Mouse (Mus musculus) thymus, postnatal 0 days (tissue): ENCODE results near the gene Gm20532. TPM values are rescaled to one million over a fixed set of nuclear protein-coding genes. Genes with fewer than 3 reads are reported as not detected.

Experiments
- DNase-seq: peaks from one replicate; pipeline ENCODE4 v3.0.0-alpha.2; 2015; ENCODE audit warnings: low spot score
- polyA plus RNA-seq: library from polyadenylated mRNA; unstranded; fragments of >200 nt; fragmentation: Nextera tagmentation; extraction: Ambion mirVana; gene quantifications from 2 replicates; pipeline ENCODE4 v1.2.1, GENCODE M21; 2015

Gene Gm20532
- not detected in 2 replicates for polyA plus RNA-seq

DNA sequence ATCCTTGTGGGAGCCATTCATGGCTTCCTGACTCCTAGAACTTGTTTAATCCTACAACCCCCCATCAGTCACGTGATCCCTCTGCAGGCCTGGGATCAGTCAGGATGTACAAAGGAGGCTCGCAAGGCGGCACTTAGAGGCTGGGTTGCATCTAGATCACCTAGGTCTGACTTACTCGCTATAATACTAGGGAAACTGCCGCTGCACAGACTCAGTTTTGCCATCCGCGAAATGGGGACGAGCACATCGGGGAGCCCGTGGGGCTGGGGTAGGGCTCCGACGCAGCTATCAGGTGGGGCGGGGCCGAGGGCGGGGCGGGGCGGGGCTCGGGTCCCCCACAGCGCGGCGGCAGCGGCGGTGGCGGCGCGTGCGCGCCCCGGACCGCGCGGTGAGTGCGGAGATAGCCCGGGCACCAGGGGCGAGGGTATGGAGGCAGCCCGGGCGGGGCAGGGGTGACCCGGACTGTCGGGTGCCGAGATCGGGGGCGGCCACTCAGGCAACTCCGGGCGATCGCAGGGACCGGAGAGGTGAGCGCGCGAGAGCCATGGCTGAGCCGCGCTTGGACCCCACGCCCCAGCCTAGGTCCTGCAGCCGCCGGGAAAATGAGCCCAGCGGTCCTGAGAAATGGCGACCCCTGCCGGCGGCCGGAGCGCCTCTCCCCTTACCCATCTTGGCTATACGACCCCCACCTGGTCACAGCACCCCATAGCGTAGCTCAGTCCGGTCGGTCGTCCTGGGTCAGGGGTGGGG is at the start of gene Gm20532:
Gene Gm20532, plus strand, starts transcription at position 346 of the 750 bp plus-strand sequence.
- DNase-seq = peak; percentile 51

DNA sequence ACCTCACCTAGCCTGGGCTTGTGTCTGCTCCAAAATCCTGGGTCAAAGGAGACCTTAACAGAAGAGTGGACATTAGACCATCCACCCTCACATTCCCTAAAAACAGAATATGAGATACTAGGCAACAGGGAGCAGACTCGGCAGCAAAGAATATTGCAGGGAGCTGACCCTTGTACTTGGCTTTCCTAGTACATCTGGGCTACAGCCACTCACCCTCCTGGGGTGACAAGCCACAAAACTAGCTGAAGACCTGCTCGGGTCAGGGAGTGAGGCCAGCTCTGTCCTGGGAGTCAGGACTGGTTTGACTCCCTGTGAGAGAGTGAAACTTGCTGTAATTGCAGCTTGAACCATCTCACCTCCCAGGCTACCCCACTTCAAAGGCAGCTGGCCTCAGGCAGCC is 46.9 kb upstream of the Gm20532 start:
- no peak for DNase-seq

DNA sequence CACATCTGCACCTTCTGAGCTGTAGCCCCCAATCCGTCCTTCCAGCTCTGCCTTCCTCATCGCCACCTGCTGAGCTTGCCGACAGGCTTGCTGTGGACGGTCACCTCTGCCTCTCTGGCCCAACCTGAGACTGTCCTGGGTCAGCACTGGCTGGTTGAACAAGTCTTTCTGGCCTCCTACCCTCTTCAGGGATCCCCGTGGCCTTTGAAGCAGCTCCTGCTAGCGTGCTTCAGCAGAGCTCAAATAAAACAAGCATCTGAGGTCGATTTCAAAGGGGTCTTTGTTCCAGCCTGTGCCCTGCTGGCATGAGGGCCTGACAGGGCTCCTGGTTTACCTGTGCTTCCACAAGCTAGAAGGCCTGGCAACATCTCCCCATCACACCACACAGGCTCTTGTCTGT is 45.7 kb upstream of the Gm20532 start:
- DNase-seq = no peak

DNA sequence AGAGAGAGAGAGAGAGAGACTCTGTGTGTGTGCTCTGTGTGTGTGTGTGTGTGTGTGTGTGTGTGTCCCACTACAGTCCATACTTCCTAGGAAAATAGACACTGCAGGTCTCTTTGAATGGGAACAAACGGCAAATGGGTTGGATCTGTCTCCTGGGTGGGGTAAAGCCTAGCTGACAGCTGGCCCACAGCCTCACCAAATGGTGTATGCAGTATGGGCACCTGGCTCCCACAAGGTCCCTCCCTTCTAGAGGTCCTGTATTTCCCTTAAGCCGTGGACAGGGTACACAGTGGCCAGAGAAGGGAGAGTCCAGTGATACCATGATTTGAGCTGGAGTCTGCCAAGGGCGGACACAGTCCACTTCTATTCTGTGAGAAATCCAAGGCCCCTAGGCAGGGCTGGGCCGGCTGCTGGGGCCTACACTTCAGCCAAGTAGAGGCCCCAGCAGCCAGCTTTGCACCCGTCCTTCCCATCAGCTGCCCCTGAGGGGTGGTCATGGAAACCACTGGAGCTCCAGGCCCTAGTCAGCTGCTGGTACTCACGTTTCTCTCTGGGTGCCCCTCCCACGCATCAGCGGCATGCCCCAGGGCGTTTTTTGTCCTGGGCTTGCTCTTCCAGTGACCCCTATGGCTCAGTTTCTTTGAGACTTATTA is 45.1 kb upstream of the Gm20532 start:
- DNase-seq = no peak

DNA sequence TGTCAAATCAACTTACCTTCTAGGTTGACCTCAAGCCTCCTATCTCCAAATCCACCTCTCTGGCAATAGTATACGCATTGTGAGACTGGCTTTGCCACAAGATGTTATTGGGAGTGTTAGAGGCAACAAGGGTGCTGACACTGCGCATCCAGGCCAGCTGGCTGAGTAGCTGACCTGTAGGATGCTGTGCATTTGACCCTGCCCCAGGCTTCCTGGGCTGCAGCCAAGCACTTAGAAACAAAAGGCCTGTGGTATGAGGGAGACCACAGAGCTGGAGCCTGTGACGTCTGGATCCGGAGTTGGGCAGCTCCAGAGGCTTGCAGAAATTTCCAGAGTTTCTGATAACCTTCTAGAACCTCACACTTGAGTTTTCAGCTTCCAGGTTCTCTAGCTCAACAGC is 43.3 kb upstream of the Gm20532 start:
- DNase-seq = no peak

DNA sequence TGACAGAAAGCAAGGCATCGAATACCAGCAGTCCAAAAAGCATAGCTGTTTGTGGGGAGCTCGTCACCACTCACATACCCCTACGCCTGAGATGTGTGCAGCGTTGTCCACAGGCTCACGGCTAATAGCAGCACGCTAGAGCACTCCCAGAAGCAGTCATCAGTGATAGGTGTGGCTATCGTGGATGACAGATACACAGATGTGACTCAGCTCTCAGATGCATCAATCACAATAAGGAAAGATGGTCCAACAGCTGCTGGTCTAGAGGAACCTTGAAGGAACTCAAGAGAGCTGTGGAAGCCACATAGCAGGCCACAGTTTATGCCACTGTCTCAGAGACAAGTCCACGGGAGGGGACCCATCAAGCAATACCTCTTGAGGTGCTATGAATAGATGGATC is 42.7 kb upstream of the Gm20532 start:
- DNase-seq = no peak

DNA sequence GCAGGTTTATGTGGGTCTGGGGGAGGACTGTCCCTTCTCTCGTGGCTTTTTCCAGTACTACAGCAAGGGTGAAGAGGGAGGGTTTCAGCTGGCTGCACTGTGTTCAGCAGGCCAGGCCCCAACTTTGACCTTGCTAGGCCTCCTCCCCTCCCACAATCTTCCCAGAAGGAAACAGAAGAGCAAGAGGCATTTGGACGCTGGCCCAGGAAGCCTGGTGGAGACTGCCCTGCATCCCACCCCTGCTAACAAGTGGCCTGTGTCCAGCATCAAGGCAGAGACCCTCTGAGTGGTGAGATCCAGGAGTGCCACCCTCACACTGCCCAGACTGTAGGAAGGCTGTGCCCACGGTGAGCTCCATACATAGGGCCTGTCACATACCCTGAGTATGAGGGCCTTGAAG is 42.2 kb upstream of the Gm20532 start:
- DNase-seq = no peak

DNA sequence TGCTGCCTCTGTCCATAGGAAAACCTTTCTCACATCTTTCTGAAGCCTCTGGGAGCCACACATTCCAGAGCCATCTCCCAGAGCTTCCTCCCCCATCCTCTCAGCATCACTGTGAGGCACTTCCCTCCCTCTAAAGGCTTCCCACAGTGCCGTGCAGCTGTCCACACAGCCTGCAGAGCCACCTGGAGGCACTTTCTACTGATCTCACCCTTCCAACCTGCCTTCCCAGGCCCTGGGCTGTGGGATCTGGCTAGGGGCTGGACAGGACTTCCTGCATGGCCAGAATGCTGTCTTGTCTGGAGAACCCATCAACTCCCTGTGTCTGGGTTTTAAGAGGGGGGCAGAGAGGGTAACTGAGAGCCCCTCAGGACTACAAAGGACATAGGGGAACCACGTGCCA is 39.0 kb upstream of the Gm20532 start:
- DNase-seq = no peak

DNA sequence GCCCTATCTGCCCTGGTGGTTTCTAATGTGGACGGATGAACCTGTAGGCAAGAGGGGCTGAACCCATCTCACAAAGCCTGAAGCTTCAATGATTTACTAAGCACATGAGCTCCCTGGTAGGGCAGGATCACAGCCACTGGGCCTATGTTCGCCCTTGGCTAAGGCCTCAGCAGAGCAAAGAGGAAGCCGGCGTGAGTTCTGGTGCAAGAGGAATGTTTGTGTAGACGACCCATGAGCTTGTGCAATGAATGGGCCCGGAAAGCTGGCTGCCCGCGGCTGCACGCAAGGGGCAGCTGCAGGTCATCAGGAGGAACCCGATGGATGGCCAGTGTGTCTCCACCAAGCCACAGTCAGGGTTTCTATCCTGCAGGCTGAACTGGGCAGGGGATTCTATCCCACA is 36.6 kb upstream of the Gm20532 start:
- no peak for DNase-seq

DNA sequence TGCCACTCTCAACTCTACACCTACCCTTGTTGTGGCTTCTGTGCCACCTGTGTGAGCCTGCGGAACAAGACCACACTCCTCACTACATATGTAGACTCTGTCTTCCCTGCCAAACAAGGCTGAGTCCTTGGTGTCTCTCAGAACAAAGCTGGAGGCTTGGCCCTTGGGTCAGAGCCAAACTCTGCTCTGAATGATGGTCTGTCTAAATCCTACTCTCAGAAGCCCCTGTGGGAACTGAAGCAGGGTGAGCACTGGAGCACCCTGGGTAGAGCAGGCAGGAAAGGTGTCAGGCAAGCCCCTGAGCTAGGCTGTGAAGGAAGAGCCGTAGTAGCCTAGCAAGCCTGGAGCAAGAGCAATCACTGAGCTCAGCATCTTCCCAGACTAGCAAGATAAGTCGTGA is 36.2 kb upstream of the Gm20532 start:
- DNase-seq = peak; percentile 61

DNA sequence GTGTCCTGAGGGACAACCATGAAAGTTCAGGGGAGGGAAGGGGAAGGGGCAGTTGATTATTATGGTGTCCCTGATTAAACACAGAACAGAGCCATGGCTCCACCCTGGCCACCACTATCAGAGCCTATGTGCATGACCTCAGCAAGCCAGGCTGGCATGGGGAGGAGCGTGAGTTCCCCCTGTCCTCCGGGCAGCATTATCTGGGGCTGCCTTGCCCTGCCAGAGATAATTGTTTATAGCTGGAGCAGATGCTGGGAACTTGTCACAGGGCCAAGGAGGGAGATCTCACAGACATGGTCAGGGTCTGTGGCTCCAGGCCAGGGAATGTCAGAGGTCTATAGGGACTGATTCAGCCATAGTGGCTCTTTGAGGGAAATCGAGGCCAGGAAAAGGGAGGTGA is 35.7 kb upstream of the Gm20532 start:
- no peak for DNase-seq

DNA sequence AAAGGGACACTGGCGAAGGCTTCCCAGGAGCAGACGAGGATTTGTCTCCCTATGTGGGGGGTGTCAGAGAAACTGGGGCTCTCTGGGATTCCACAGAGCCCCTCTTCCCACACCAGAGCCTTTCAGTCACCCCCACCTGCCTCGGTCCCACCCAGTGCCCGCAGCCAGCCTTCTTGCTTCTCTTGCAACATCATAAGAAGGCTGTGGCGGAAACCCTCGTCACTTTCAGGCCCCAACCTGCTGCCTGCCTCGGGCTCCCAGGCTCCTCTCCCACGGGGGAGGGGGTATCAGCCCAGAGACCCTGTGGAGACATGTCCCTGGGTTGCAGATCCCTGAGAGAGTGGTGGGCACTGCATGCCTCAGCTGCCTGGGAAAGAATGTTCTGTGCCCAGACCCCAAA is 35.0 kb upstream of the Gm20532 start:
- peak; percentile 69 for DNase-seq

DNA sequence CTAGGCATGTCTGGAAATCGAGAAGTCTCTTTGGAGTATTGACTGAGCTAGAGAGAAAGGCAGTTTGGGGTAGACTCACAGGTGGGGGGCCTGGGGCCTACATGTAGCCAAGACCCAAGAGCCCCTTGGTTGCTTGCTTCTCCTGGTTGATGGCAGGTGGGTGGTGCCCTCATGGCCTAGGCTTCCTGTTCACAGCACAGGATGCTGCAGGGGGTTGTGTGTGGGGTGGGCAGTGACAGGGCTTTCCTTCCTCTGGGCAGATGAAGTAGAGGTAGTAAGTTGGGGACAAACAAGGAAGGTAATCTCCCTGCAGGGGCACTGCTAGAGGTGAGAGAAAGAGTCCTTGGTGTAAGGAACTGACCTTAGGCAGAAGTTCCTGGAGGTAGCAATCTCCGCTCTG is 34.4 kb upstream of the Gm20532 start:
- peak; percentile 70 for DNase-seq

DNA sequence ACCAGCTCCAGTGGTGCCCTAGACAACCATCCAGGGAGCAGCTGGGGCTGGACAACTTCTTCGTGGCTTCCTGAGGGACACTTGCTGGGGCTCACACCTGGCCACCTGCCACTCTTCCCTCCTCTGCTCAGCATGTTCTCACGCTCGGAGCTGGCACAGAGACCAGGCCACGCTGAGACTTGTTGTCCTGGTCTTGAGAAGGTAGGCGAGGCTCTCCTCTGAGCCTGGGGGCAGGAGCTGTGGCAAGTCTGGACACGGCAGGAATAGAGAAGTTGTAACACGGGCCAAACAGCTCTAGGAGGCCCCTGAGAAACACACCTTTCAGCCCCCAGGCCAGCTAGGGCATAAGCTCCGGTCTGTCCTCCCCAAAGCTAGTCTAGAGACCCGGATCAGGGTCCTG is 32.5 kb upstream of the Gm20532 start:
- no peak for DNase-seq

DNA sequence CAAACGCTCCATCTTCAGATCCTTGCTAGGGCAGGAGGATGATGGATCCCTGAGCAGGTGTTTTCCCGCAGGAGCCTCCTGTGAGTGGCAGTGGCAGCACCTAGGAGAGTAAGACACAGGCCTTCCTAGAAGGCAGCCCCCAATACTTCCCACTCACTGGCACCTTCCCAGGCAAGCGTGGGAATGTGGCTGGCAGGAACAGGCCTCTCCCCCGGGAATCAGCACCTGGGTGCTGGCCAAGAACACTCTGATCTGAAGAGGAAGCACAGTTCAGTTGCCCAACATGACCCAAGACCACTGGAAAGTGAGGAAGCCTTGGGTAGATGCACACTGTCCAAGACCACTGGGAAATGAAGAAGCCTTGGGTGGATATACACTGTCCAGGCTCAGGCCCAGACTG is 31.4 kb upstream of the Gm20532 start:
- no peak for DNase-seq

DNA sequence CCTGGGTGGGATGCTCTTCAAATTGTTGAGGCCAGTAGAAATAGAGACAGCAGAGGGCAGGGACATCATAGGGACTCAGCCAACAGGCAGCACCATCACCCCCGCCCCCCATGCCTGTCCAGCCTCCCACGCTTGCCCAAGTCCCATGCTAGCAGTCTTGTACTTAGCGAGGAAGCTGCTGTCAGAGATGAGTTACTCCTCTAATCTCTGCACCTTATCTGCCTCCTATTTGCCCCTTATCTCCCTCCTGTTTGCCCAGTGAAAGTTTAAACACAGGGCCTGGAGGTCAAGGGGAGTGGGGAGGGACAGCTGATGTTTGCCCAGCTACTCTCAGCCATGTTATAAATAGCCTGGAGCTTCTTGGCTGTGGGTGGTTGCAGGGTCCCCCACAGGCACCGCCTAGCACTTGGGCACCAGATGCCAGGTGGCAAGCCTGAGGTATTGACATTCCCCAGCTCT is 29.9 kb upstream of the Gm20532 start:
- peak; percentile 41 for DNase-seq

DNA sequence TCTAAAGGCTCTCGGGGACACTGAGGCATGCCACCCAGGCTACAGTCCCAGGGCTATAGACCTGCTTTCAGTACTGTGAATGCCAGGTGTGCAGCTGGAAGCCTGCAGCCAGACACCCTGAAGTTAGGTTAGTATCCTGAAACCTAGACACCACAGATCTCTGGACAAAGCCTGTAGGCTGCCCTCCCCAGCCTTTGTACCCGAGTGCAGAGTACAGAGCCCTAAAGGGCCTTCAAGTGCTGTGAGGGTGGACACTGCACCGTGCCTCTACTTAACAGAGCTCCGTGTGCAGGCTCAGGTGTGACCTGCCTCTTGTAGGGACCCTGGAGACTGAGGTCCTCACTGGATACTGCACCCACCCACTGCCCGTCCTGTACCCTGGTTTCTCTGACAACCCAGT is 25.9 kb upstream of the Gm20532 start:
- no peak for DNase-seq

DNA sequence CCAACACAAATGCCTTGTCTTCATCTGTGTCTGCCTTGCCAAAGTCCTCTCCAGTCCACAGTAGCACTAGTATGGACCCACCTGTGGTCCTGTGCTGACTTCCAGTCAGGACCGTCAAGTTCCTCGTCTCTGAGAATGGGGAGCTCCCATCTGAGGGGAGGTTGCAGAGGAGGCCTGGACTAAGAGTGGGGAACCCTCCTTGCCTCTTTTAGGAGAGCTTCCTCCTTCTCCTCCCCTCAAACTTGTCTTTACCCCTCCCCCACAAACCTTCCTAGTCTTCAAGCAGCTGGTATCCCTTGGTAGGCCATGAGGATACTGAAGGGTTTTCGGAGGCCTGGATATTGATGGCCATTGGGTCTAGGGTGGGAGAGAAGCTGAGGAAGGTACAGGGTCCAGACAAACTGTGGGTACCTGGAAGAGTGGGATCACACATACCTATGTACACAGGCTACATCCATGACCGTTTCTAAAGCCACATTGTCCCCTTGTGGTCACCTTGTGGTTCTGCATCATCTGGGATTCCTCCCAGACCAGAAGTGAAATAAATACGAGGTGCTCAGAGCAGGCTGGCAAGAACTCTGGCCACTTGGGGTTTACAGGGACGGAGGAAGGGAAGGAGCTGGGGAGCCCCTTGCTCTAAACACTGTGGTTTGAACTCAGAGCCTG is 25.0 kb upstream of the Gm20532 start:
- DNase-seq = peak; percentile 66

DNA sequence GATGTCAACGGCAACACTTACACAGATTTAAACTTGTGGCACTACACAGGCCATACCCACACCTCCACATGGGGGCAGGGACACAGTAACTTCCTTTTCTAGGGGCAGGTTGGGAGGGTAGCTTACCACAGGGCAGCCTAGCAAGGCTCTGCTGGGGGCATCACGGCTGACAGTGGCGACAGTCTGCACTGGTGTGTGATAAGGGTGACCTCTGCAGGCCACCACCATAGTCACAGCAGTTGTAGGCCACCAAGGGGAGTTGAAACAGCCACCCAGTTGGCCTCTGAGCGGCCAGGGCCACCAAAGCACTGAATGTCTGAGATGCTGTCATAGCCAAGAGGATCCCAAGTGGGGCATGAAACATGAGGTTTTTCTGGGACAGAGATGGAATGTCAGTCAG is 20.2 kb upstream of the Gm20532 start:
- DNase-seq = peak; percentile 85

DNA sequence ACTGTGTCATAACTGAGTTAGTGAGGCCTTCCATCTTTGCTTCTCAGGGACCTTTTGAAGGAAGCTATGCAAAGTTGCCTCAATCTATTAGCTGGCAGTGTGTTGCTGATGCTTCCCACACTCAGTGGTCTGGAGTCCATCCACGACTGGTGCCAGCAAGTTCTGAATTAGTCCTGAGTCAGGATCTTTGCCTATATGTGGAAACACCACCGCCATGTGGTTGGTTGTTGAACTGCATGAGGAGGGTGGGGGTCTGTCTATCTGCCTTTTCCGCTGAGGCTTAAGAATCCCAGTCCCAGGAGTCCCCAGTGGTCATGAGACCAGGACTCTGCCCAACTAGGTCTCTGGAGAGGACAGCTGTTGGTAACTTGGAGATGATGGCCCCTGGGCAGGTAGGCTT is 16.4 kb upstream of the Gm20532 start:
- peak; percentile 73 for DNase-seq

DNA sequence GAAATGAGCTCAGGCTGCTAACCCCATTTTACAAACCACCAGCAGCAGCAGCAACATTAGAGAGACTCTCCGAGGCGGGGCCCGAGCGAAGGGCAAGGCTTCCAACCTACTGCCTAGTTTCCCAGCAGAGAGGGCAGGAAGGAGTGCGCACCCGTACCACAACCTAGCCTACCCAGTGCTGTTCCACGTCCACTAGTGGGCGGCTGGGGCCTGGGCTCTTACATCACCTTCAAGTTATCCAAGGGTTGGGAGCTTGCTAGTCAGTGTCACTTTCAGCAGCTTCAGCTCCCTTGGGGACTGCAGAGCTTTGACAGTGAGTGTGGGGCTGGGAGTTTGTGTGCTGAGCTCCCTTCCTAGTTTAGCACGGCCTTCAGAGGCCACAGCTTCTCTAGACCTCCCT is 15.0 kb upstream of the Gm20532 start:
- no peak for DNase-seq

DNA sequence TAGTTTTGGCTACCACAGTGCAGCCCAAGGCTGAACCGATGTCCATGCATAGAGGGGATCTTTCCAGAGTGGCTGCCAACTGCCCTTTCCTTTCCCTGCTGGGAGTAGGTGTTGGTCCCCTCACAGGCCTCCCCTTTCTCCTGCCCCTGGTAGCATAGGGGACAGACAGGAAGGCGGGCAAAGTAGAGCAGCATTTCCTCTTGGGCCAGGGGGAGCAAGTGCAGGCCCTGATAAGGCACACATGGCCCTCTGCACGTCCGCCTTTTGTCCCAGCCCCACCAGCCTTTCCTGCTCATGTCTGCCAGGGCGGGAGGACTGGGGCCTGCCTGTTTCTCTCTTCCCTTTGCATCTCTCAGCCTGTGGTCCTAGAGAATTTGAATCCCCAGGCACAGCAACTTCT is 14.6 kb upstream of the Gm20532 start:
- no peak for DNase-seq

DNA sequence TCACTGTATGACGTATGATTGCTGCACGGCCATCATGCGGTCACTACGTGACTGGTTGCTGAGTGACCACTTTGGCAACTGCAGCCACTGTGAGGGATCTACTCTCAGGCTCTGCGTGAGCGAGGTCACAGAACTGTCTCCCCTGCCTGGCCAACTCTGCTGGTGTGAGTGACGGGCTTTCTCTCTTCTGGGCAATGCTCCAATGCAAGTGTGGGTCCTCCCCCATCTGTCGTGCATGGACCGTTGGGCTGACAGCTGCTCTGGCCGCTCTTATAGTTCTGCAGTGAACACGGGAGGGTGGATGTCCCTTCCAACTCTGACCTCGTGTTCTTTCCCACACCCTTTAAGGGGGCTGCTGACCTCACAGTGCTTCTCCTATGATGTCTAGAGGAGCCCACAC is 13.0 kb upstream of the Gm20532 start:
- DNase-seq = no peak
